Mouse (Mus musculus): ENCODE data around the gene Gm20696.

Gm20696 gene

GRCm38 (mm10) chr6:99666318-99667171 lies at the start of gene Gm20696, which contains the start of gene Eif4e3:
TSS of gene Gm20696 (minus strand) at chr6:99666797.
TSS of gene Eif4e3 (minus strand) at chr6:99666771.
- DNase-seq (ENCODE audit: low read depth, low spot score), result peak; percentile 45

GRCm38 (mm10) chr6:99715913-99716312 lies 49.3 kb upstream of the Gm20696 start:
- no peak for DNase-seq (ENCODE audit: low read depth, low spot score)

- DNase-seq (ENCODE audit: low read depth, low spot score), result no peak
These were observed 48.6 kb upstream of the Gm20696 start for GRCm38 (mm10) chr6:99715191-99715590.

- DNase-seq (ENCODE audit: low read depth, low spot score), result no peak
These were observed 46.7 kb upstream of the Gm20696 start for GRCm38 (mm10) chr6:99713256-99713655.

DNA sequence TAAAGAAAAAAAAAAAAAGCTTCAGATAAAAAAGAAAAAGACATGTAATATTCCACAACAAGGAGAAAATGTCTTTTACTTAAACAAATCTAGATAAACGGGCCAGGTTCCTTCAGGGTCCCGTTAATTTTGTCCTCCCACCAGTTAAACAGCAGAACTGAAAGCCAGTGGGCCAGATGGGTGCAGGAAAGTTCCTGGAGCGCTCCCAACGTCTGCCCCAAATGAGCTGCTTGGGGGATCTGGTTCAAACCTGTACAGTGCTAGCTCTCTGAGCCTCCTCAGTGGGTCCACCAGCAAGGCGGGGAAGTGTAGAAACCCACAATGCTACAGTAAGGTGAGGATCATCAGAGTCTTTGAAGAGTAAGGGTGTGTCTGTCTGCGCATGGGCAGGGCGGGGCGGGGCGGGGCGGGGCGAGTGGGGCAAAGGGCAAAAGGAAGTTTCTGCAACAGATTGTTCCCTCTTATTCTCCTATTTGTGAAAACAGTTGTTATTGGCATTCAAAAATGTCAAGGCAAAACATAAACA lies 45.0 kb upstream of the Gm20696 start:
- DNase-seq (ENCODE audit: low read depth, low spot score), result no peak

DNA sequence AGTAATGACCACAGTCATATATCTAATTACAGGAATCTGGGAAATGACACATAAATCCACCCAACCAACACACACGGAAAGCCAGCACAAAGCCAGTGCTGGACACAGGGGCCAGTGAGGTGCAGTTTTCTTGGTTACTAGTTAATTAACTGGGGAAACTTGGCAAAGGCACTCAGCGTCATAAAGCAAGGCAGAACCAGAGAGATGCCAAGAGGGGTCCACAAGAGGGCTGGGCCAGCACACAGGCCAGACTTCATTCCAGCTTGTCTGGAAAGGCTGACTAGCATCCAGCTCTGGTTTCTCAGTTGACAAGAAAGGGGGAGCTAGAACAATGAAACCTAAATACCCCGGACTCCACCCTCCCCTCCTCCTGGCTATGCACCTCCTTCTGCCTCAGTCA lies 33.9 kb upstream of the Gm20696 start:
- DNase-seq (ENCODE audit: low read depth, low spot score), result no peak

- no peak for DNase-seq (ENCODE audit: low read depth, low spot score)
These were observed 26.6 kb upstream of the Gm20696 start for GRCm38 (mm10) chr6:99692916-99693841.

DNA sequence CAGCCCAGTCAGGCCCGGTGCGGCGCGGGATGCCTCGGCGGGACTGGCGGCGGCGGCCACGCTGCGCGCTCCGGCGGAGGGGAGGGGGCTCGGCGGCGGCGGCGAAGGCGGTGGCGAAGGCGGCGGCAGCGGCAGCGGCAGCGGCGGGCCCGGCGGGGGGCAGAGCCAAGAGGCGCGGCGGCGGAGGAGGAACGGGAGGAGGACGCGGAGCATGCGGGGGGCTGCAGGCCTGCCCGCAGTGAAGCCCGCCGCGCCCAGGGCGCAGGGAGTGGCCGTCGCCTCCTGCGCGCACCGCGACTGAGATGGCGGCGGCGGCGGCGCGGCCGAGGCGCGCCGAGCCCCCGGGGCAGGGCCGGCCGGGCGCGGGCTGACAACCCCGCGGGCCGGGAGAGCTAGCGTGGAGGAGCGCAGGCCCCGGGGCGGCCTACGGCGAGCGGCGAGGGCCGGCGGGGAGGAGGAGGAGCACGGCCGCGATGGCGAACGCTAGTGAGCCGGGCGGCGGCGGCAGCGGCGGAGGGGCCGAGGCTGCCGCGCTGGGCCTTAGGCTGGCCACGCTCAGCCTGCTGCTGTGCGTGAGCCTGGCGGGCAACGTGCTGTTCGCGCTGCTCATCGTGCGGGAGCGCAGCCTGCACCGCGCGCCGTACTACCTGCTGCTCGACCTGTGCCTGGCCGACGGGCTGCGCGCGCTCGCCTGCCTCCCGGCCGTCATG lies 25.8 kb upstream of the Gm20696 start, which contains the start of gene Gpr27:
Gene Gpr27 (plus strand): TSS at position 474 of the 710 bp plus-strand sequence.
- no peak for DNase-seq (ENCODE audit: low read depth, low spot score)

DNA sequence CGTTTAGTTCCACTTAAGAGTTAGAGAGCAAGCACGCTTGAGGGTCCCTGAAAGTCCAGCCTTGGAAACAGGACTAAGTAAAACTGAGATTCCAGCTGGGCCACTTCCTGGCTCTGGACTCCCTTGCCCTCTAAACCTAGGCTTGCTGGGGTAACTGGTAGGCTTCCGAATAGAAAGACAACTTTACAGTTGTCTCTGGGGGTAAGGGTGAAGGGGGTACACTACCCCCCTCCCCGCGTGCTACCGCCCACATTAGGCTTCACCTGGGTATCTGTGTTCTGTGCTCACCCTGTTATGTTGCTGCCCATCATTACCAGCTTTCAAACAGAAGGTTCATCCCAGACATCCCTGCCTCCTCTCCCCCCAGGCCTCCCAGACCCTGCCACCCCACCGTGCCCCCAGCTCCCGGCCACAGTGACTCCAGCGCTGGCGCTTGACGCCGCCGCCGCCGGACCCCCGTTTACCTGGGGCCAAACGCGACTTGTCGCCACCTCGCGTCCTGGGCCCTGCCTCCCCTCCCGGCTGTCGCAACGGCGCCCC lies 25.1 kb upstream of the Gm20696 start:
- DNase-seq (ENCODE audit: low read depth, low spot score), result no peak

- no peak for DNase-seq (ENCODE audit: low read depth, low spot score)
These were observed 21.9 kb upstream of the Gm20696 start for GRCm38 (mm10) chr6:99688513-99688912.

GRCm38 (mm10) chr6:99684899-99685298 lies 18.3 kb upstream of the Gm20696 start:
- DNase-seq (ENCODE audit: low read depth, low spot score), result no peak

DNA sequence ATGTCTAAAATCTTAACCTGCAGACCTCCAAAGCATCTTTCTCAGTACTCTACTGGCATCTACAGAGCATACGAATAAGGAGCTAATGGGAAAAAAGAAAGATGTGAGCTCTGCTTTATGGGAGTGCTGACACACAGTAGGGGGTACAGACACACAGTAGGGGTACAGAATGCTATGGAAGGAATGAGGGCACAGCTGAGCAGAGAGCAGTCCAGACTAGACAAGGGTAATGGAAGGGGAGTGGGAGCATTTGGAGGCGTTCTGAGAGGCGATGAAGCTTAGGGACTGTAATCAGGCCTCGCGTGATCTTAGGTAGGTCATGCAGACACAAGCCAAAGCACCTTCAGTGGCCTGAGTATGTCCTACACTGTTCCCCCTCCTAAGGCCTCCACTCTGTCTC lies 17.4 kb upstream of the Gm20696 start:
- DNase-seq (ENCODE audit: low read depth, low spot score), result no peak

GRCm38 (mm10) chr6:99678108-99678507 lies 11.5 kb upstream of the Gm20696 start:
- DNase-seq (ENCODE audit: low read depth, low spot score), result no peak

- no peak for DNase-seq (ENCODE audit: low read depth, low spot score)
These were observed 10.7 kb upstream of the Gm20696 start for GRCm38 (mm10) chr6:99677325-99677724.

DNA sequence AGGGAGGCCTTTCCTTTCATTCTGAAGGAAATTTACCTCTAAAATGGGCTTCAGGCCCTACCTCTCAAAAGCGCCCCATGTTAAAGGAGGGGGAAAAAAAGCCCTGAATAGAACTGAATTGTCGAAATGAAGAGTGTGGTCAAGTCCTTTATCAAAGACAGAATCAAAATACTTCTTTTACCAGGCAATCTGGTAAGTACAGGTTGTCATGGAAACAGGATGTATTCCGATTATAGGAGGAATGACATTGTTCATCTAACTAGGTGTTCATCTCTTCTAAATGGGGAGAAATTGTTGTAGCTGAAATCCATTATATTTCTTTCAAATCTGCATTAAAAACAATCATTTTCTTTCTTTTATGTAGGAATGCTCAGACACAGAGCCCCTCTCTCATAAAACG lies 7.9 kb upstream of the Gm20696 start:
- DNase-seq (ENCODE audit: low read depth, low spot score), result no peak

DNA sequence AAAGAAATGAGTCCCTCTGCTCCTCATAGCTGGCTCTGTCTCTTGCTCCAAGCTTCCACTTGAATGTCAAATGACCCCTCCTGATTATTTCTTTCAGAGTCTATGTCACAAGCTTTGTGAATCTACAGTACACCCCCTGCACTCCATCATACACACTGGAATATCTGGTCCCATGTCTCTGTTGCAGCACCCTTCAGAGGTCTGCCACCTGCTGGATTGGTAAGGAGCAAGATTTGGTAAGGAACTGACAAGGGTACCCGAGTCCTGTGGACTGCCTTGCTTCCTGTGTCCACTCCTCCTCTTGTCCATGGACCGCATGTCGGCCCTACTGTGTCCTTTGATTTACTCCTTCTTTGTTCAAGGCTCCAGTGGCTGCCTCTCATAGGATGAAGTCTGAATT lies 5.2 kb upstream of the Gm20696 start:
- DNase-seq (ENCODE audit: low read depth, low spot score), result no peak

DNA sequence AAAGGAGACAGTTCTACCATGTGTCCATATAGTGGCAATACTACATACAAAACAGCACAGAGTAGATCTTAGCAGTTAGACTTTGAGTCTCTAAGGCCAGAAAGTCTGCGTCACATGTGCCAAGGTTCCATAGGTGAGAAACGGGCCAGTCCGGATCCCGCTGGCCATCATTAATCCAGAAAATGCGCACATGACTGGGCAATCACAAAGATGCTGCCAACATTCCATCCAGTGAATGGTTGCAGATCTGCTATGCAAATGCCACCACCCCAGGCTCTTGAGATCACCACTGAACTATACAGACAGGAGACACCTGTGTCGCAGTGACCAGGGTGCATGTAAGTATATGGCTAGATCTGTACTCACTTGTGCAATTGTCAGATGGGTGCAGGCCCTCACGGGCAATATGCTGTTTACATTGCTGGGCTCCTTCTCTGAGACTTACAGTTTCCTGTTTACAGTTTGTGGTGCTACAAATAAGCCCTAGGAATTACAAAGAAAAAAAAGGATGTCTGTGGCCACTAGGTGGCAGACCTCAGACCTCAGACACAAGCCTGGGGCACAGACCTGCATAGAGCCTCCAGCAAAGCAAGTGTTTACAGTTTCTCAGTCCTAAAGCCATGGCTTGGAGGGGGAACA lies 4.0 kb upstream of the Gm20696 start:
- no peak for DNase-seq (ENCODE audit: low read depth, low spot score)

DNA sequence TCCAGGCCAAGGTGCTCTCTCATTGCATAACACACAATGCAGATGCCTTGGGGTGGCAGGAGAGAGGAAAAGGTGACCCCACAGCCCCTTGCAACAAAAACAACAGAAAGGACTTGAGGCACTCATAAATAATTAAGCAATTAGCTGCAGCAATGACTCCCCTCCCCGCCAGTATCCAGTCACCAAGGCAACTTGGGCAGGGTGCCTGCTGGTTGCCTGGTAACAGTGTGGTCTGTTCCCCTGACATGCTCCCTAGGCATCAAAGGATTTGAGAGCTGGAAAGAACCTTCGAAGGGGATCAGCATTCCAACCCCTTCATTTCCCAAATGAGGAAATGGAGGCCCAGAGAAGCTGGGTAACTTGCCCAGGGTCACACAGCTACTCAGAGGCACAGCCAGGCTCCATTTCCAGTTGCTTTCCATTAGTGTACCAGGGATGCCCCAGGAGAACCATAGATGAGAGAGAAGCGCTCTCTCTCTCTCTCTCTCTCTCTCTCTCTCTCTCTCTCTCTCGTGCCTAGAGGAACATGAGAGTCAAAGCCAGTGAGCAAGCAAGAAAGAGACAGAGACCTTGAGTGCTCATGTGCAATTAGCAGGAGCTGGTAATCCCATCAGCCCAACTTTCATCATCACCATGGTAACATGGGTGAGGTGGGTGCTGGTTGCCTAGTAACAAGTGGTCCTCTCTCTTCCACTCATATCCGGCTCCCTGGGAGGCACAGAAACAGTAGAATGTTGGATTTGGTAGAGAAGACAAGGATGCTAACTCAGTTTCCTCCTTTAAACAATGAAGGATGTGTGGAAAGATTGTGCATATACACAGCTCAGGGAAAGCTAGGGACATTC lies 3.1 kb upstream of the Gm20696 start:
- no peak for DNase-seq (ENCODE audit: low read depth, low spot score)

DNA sequence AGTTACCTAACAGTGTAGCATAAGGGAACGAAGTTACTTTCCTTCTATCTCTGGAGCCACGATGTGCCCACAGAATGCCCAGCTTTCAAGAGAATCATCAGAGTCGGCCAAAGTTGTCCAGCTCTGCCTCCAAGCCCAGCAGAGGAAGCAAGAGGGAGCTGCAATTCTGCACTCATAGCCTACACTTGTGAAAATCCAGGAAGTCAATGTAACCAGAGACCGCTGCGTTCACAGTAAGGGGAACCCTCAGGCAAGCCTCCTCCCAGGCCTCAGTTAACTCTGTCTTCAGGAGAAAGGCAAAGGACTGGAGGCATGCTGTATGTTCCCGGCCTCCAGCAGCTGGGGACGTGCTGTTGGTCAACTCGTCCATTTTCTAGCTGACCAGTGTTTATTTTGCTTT lies 693 bp upstream of the Gm20696 start:
- no peak for DNase-seq (ENCODE audit: low read depth, low spot score)
